Mouse (Mus musculus): ENCODE data around the gene Rxylt1. TPM values are rescaled to one million over a fixed set of nuclear protein-coding genes. Genes with fewer than 3 reads are reported as not detected.
A peak's percentile ranks its signal among the peaks of the same experiment; 100 is the strongest.

Gene Rxylt1
- total and polyA plus RNA-seq, 3 experiments = 26.1 to 30.6 TPM; not detected in 1

DNA sequence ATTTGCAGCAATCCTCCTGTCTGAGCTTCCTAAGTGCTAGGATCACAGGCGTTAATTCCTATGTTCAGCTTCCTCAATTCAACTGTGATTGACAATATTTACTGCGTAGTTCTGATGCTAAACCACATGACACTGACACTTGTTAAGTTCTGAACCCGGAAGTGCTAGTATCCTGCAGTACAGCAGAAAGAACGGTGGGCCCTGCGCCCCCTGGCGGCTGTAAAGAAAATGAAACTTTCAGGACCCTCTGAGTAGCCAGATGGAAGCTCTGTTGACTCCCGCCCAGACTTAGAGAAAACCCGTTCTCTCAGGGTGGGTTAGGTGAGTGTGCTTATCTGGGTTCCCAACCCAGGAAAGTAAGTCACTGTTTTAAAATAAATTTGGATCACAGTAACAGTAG lies 42.6 kb downstream of the Rxylt1 start (continued):
- TF ChIP-seq NELFE (IDR thresholded peaks at IDR 0.05; ENCODE audit: low read depth, low read length) (no peak), ZKSCAN1 (IDR thresholded peaks at IDR 0.05; ENCODE audit: low read depth, low read length) (no peak), NRF1 (IDR thresholded peaks at IDR 0.05; ENCODE audit: insufficient read depth, low read depth, low read length, poor library complexity, severe bottlenecking) (no peak), ZNF384 (IDR thresholded peaks at IDR 0.05; ENCODE audit: low read depth, low read length) (no peak), CHD2 (IDR thresholded peaks at IDR 0.05; ENCODE audit: low read length) (no peak), HCFC1 (IDR thresholded peaks at IDR 0.05; ENCODE audit: low read depth, low read length) (peak; percentile 68), JUND (IDR thresholded peaks at IDR 0.05; ENCODE audit: low read depth, low read length) (no peak), MYB (IDR thresholded peaks at IDR 0.05; ENCODE audit: low read depth, low read length) (no peak), TCF12 (IDR thresholded peaks at IDR 0.05; ENCODE audit: low read depth, low read length) (no peak)

DNA sequence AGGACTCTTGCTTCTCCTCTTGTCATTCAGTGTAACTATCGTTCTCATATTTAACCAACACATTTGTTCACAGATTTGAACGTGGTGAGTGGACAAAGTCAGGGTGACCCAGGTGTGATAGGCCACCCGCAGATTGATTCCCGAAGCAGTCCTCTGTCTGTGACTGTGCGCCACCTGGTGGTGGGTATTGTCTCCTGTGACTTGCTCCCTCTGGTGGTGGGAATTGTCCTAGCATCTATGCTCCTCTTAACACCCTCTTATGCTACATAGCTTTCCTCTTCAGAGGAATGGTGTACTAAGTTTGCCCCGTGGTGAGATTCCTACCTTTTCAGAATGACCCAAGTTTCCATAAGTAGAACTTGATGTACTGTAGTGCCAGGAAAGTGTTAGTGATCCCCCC lies 45.3 kb downstream of the Rxylt1 start:
- peak overlapping the region in 1 of 2 experiments; percentile 35; a peak in 1 of 4 replicates for H3K4me3 ChIP-seq (ENCODE audit: control insufficient read depth in 1 of 2, insufficient read depth in 1 of 2, low read depth in 2 of 2, low read length in 2 of 2)
- no peaks in the 10 kb centered on the region for H3K36me3 ChIP-seq (ENCODE audit: control insufficient read depth in 1 of 2, insufficient read depth in 2 of 2, low read length in 2 of 2)
- no peaks in the 10 kb centered on the region for H3K9me3 ChIP-seq (replicated peaks; ENCODE audit: insufficient read depth, low read length)
- no peaks in the 10 kb centered on the region for H3K27me3 ChIP-seq (ENCODE audit: control insufficient read depth in 1 of 2, insufficient read depth in 2 of 2, low read length in 2 of 2)
- H3K27ac ChIP-seq (ENCODE audit: control insufficient read depth, low read depth, low read length) = no peak overlapping the region
- peak overlapping the region; percentile 52 for H3K9ac ChIP-seq (ENCODE audit: control insufficient read depth, low read depth, low read length, poor library complexity, severe bottlenecking)
- no peaks in the 10 kb centered on the region for H3K79me2 ChIP-seq (ENCODE audit: control insufficient read depth, insufficient read depth, low read length, poor library complexity)
- peak; percentile 84 for DNase-seq (ENCODE audit: low read depth, low spot score)
- no peaks in the 10 kb centered on the region for H3K4me1 ChIP-seq (ENCODE audit: control insufficient read depth in 1 of 2, insufficient read depth in 2 of 2, low read length in 2 of 2)
- TF ChIP-seq CHD1 (IDR thresholded peaks at IDR 0.05; ENCODE audit: low read depth, low read length) = no peak
- no peak for TF ChIP-seq ELF1 (IDR thresholded peaks at IDR 0.05; ENCODE audit: low read depth, low read length)
- peak; percentile 70 for TF ChIP-seq ZC3H11A (IDR thresholded peaks at IDR 0.05; ENCODE audit: low read depth, low read length)
- no peak for TF ChIP-seq GABPA (IDR thresholded peaks at IDR 0.05; ENCODE audit: low read depth, low read length)
- TF ChIP-seq TBP (IDR thresholded peaks at IDR 0.05; ENCODE audit: low read depth, low read length) = peak; percentile 29; the same call in 1 of the 2 replicates
- TF ChIP-seq RAD21 (IDR thresholded peaks at IDR 0.05; ENCODE audit: low read depth, low read length) = peak; percentile 74
- TF ChIP-seq MEF2A (IDR thresholded peaks at IDR 0.05; ENCODE audit: extremely low read depth, insufficient replicate concordance, low read depth, low read length, poor library complexity, severe bottlenecking) = no peak
- TF ChIP-seq MYB (IDR thresholded peaks at IDR 0.05; ENCODE audit: low read depth, low read length) = no peak
- TF ChIP-seq POLR2A (IDR thresholded peaks at IDR 0.05; ENCODE audit: control insufficient read depth in 1 of 2, insufficient read depth in 1 of 2, low read depth in 1 of 2, low read length in 2 of 2, poor library complexity in 1 of 2) = no peak
- no peak for TF ChIP-seq USF2 (IDR thresholded peaks at IDR 0.05; ENCODE audit: borderline replicate concordance in 1 of 2, insufficient read depth in 1 of 2, low read depth in 1 of 2, low read length in 2 of 2)
- peak; percentile 73; the same call in 1 of the 2 replicates for TF ChIP-seq JUND (IDR thresholded peaks at IDR 0.05; ENCODE audit: low read depth, low read length)
- TF ChIP-seq SMC3 (IDR thresholded peaks at IDR 0.05; ENCODE audit: low read depth, low read length) = peak; percentile 99
- no peak for TF ChIP-seq ZKSCAN1 (IDR thresholded peaks at IDR 0.05; ENCODE audit: low read depth, low read length)
- TF ChIP-seq POLR2AphosphoS2 (IDR thresholded peaks at IDR 0.05; ENCODE audit: low read length) = no peak
- TF ChIP-seq ZNF384 (IDR thresholded peaks at IDR 0.05; ENCODE audit: low read depth, low read length) = peak; percentile 64
- no peak for TF ChIP-seq MAFK (IDR thresholded peaks at IDR 0.05; ENCODE audit: borderline replicate concordance, low read depth, low read length)
- TF ChIP-seq CHD2 (IDR thresholded peaks at IDR 0.05; ENCODE audit: low read length) = no peak
- no peak for TF ChIP-seq TCF12 (IDR thresholded peaks at IDR 0.05; ENCODE audit: low read depth, low read length)
- TF ChIP-seq BHLHE40 (IDR thresholded peaks at IDR 0.05; ENCODE audit: borderline replicate concordance, low read depth, low read length) = peak; percentile 51
- no peak for TF ChIP-seq TAL1 (IDR thresholded peaks at IDR 0.05; ENCODE audit: low read length)
- TF ChIP-seq GATA1 (IDR thresholded peaks at IDR 0.05; ENCODE audit: low read depth, low read length) = no peak
- no peak for TF ChIP-seq MYC (IDR thresholded peaks at IDR 0.05; ENCODE audit: low read depth, low read length)
- TF ChIP-seq USF1 (IDR thresholded peaks at IDR 0.05; ENCODE audit: low read depth, low read length) = no peak
- TF ChIP-seq NRF1 (IDR thresholded peaks at IDR 0.05; ENCODE audit: insufficient read depth, low read depth, low read length, poor library complexity, severe bottlenecking) = no peak
- no peak for TF ChIP-seq E2F4 (IDR thresholded peaks at IDR 0.05; ENCODE audit: borderline replicate concordance, low read depth, low read length)
- 0 out of 4 replicates have a peak, but pooled peaks of 1 of the 2 experiments have one; percentile 12 for TF ChIP-seq EP300 (IDR thresholded peaks at IDR 0.05; ENCODE audit: low read depth in 1 of 2, low read length in 2 of 2)
- TF ChIP-seq UBTF (IDR thresholded peaks at IDR 0.05; ENCODE audit: borderline replicate concordance, insufficient read depth, low read depth, low read length) = no peak
- TF ChIP-seq NELFE (IDR thresholded peaks at IDR 0.05; ENCODE audit: low read depth, low read length) = no peak
- TF ChIP-seq ETS1 (IDR thresholded peaks at IDR 0.05; ENCODE audit: low read depth, low read length) = no peak
- peak in 2 of 3 experiments; percentile 97 to 100; a peak in 5 of 6 replicates for TF ChIP-seq CTCF (IDR thresholded peaks at IDR 0.05 in 2 of 3, conservative IDR thresholded peaks at IDR 0.05 in 1 of 3; ENCODE audit: control insufficient read depth in 1 of 3, insufficient read depth in 1 of 3, low read depth in 2 of 3, low read length in 3 of 3, poor library complexity in 1 of 3, severe bottlenecking in 1 of 3)
- TF ChIP-seq POLR2AphosphoS5 (IDR thresholded peaks at IDR 0.05; ENCODE audit: borderline replicate concordance, low read depth, low read length) = no peak
- no peak for TF ChIP-seq RCOR1 (IDR thresholded peaks at IDR 0.05; ENCODE audit: low read depth, low read length)
